Mouse (Mus musculus) small intestine, adult 2 months (tissue): ENCODE results near the gene Gm17364. TPM values are rescaled to one million over a fixed set of nuclear protein-coding genes. Genes with fewer than 3 reads are reported as not detected.

Experiments
- H3K27ac ChIP-seq: fragments of 200-500 bp; 2 replicates; pipeline ENCODE4 v1.5.1; 2012; ENCODE audit warnings: low read depth, low read length, control low read depth, inconsistent platforms; ENCODE audit not compliant: insufficient read depth
- H3K27me3 ChIP-seq: fragments of 200-500 bp; 2 replicates; pipeline ENCODE4 v1.6.1; 2012; ENCODE audit warnings: mild to moderate bottlenecking, moderate library complexity, low read length, inconsistent platforms; ENCODE audit not compliant: control insufficient read depth, insufficient read depth
- H3K36me3 ChIP-seq: fragments of 200-500 bp; 2 replicates; pipeline ENCODE4 v1.6.1; 2012; ENCODE audit warnings: mild to moderate bottlenecking, low read length, control low read depth, inconsistent platforms; ENCODE audit not compliant: control insufficient read depth, insufficient read depth
- H3K4me1 ChIP-seq: fragments of 200-500 bp; 2 replicates; pipeline ENCODE4 v1.6.1; 2012; ENCODE audit warnings: low read length, inconsistent platforms, mixed read lengths; ENCODE audit not compliant: control insufficient read depth, insufficient read depth, insufficient read length
- H3K4me3 ChIP-seq: fragments of 200-500 bp; 2 replicates; pipeline ENCODE4 v1.5.1; 2012; ENCODE audit warnings: low read depth, mild to moderate bottlenecking, control low read depth, inconsistent platforms, low read length, moderate library complexity
- CTCF ChIP-seq: fragments of 200-500 bp; IDR thresholded peaks from 2 replicates; pipeline ENCODE4 v1.5.1; 2012; ENCODE audit warnings: low read depth, mild to moderate bottlenecking, control low read depth, inconsistent platforms, low read length, moderate library complexity, mixed read lengths; ENCODE audit not compliant: insufficient replicate concordance, insufficient read length; ENCODE audit errors: extremely low read depth
- POLR2A ChIP-seq: fragments of 200-500 bp; IDR thresholded peaks from 2 replicates; pipeline ENCODE4 v1.6.1; 2012; ENCODE audit warnings: low read depth, mild to moderate bottlenecking, control low read depth, inconsistent platforms, low read length, moderate library complexity
- WGBS: fragments of 180-500 bp; shearing (Covaris S2); methylation state at CpG from one replicate; pipeline ENCODE4 v1.1.7; 2018; 5-methylcytosine and 5-hydroxymethylcytosine counted together
- polyA plus RNA-seq: library from polyadenylated mRNA; depleted of rRNA; stranded (reverse); fragments of >200 nt; gene quantifications from 2 replicates; pipeline ENCODE4 v1.2.3, GENCODE M21; 2012

Gene Gm17364
- polyA plus RNA-seq, 1 experiment: not detected

GRCm38 (mm10) chr13:41248751-41249520 is 24.8 kb downstream of the Gm17364 start:
- TF ChIP-seq POLR2A: no peak
- TF ChIP-seq CTCF: no peak
- Histone ChIP-seq H3K36me3 (no peaks in the 10 kb centered on the region), H3K4me1 (peaks cover 6% of the 10 kb centered on the region; the same call in 1 of the 2 replicates), H3K4me3 (peak overlapping the region; percentile 92), H3K27ac (peak overlapping the region; percentile 68; the same call in 1 of the 2 replicates), H3K27me3 (no peaks in the 10 kb centered on the region)
- WGBS: 39% methylated on average over 12 of the region's 12 CpGs

GRCm38 (mm10) chr13:41244306-41244830 is 29.4 kb downstream of the Gm17364 start:
- H3K4me1 ChIP-seq: no peaks in the 10 kb centered on the region
- no peak for TF ChIP-seq POLR2A
- no peak for TF ChIP-seq CTCF

GRCm38 (mm10) chr13:41241557-41241956 is 32.2 kb downstream of the Gm17364 start:
- Histone ChIP-seq H3K27me3 (no peaks in the 10 kb centered on the region), H3K4me1 (peaks cover 3% of the 10 kb centered on the region; the same call in 1 of the 2 replicates), H3K4me3 (no peak overlapping the region), H3K27ac (no peak overlapping the region), H3K36me3 (no peaks in the 10 kb centered on the region)
- TF ChIP-seq CTCF (no peak), POLR2A (no peak)
- WGBS: 48% methylated on average over 2 of the region's 2 CpGs

More at GRCm38 (mm10) chr13:41244306-41244830, 29.4 kb downstream of the Gm17364 start:
- no peak overlapping the region for H3K27ac ChIP-seq
- WGBS: 35% methylated on average over 6 of the region's 6 CpGs
- no peaks in the 10 kb centered on the region for H3K27me3 ChIP-seq
- no peaks in the 10 kb centered on the region for H3K36me3 ChIP-seq
- no peak overlapping the region for H3K4me3 ChIP-seq

- TF ChIP-seq CTCF (no peak), POLR2A (no peak)
- whole genome bisulfite sequencing: 3% methylated on average over 5 of the region's 5 CpGs
- no peaks in the 10 kb centered on the region for H3K27me3 ChIP-seq
- H3K4me1 ChIP-seq: peaks cover 3% of the 10 kb centered on the region; the same call in 1 of the 2 replicates
- no peaks in the 10 kb centered on the region for H3K36me3 ChIP-seq
- no peak overlapping the region for H3K27ac ChIP-seq
- no peak overlapping the region for H3K4me3 ChIP-seq
Observed at GRCm38 (mm10) chr13:41238805-41239130, 35.0 kb downstream of the Gm17364 start.

- H3K36me3 ChIP-seq: no peaks in the 10 kb centered on the region
- 72% methylated on average over 10 of the region's 10 CpGs for WGBS
- H3K27me3 ChIP-seq: no peaks in the 10 kb centered on the region
- H3K27ac ChIP-seq: no peak overlapping the region
- H3K4me3 ChIP-seq: no peak overlapping the region
- TF ChIP-seq POLR2A: no peak
- no peak for TF ChIP-seq CTCF
- peaks cover 3% of the 10 kb centered on the region; the same call in 1 of the 2 replicates for H3K4me1 ChIP-seq
Observed at GRCm38 (mm10) chr13:41238035-41238804, 35.6 kb downstream of the Gm17364 start.

GRCm38 (mm10) chr13:41235845-41236741 is 37.7 kb downstream of the Gm17364 start:
- WGBS: 16% methylated on average over 13 of the region's 13 CpGs
- Histone ChIP-seq H3K4me1 (peaks cover 7% of the 10 kb centered on the region; the same call in 1 of the 2 replicates), H3K27me3 (no peaks in the 10 kb centered on the region), H3K4me3 (peak overlapping the region; percentile 63), H3K27ac (peak overlapping the region; percentile 31; the same call in 1 of the 2 replicates), H3K36me3 (no peaks in the 10 kb centered on the region)
- no peak for TF ChIP-seq POLR2A
- TF ChIP-seq CTCF: no peak
